Mouse (Mus musculus) spleen, postnatal 10 days (tissue): ENCODE measurements at regions not wholly inside any gene's neighbourhood (a gene's known extent, or its start where the extent isn't known, plus 50 kb on each side); places are given as distances from the start of the nearest gene placed in this dataset.
"Not testable (repeated sequence)": the region's sequence is repeated elsewhere in the genome, so short reads cannot be mapped to it uniquely, and the experiment has no call there.

ENCODE experiments used
- DNase-seq, 2 experiments: peaks; one replicate each; pipeline ENCODE4 v3.0.0; 2021 to 2022; ENCODE audit warnings: low spot score in 2 of 2

GRCm38 (mm10) chr8:24386462-24386861 is 339.2 kb downstream of the Adam3 start:
- peak; percentile 12 to 72 for DNase-seq

GRCm38 (mm10) chr8:24383963-24384435 is 341.7 kb downstream of the Adam3 start:
- DNase-seq, result no peak

GRCm38 (mm10) chr8:24383130-24383962 is 342.3 kb downstream of the Adam3 start:
- DNase-seq, result no peak

- no peak for DNase-seq
These were observed 343.9 kb downstream of the Adam3 start for GRCm38 (mm10) chr8:24381666-24382253.

- no peak for DNase-seq
These were observed 347.6 kb downstream of the Adam3 start for GRCm38 (mm10) chr8:24378070-24378469.

- not testable (repeated sequence) for DNase-seq
These were observed 348.8 kb downstream of the Adam3 start for GRCm38 (mm10) chr8:24376846-24377245.

GRCm38 (mm10) chr8:24374503-24374902 is 351.1 kb downstream of the Adam3 start:
- DNase-seq, result no peak

- DNase-seq, result no peak
These were observed 353.6 kb downstream of the Adam3 start for GRCm38 (mm10) chr8:24372068-24372467.

- no peak for DNase-seq
These were observed 359.7 kb downstream of the Adam3 start for GRCm38 (mm10) chr8:24366000-24366399.

GRCm38 (mm10) chr8:24364685-24365084 is 361.0 kb downstream of the Adam3 start:
- DNase-seq, result no peak

- DNase-seq, result no peak
These were observed 366.5 kb downstream of the Adam3 start for GRCm38 (mm10) chr8:24359022-24359600.

GRCm38 (mm10) chr8:24355146-24355545 is 370.5 kb downstream of the Adam3 start:
- no peak for DNase-seq

- no peak for DNase-seq
These were observed 371.8 kb downstream of the Adam3 start for GRCm38 (mm10) chr8:24353842-24354241.

- no peak for DNase-seq
These were observed 373.3 kb downstream of the Adam3 start for GRCm38 (mm10) chr8:24352322-24352721.

- DNase-seq, result no peak
These were observed 373.9 kb downstream of the Adam3 start for GRCm38 (mm10) chr8:24351760-24352159.

- no peak for DNase-seq
These were observed 379.1 kb downstream of the Adam3 start for GRCm38 (mm10) chr8:24346390-24347113.

GRCm38 (mm10) chr8:24338694-24339093 is 387.0 kb downstream of the Adam3 start:
- DNase-seq, result no peak

GRCm38 (mm10) chr8:24337635-24338034 is 388.0 kb downstream of the Adam3 start:
- no peak for DNase-seq

- no peak for DNase-seq
These were observed 389.9 kb downstream of the Adam3 start for GRCm38 (mm10) chr8:24335709-24336108.

- DNase-seq, result no peak
These were observed 391.9 kb downstream of the Adam3 start for GRCm38 (mm10) chr8:24333705-24334104.

- DNase-seq, result no peak
These were observed 414.8 kb downstream of the Adam3 start for GRCm38 (mm10) chr8:24310893-24311292.

GRCm38 (mm10) chr8:24294565-24294964 is 431.1 kb downstream of the Adam3 start:
- no peak for DNase-seq
